Mouse (Mus musculus) stomach, postnatal 0 days (tissue): ENCODE results near the gene Abcb1a. TPM values are rescaled to one million over a fixed set of nuclear protein-coding genes. Genes with fewer than 3 reads are reported as not detected.
A peak's percentile ranks its signal among the peaks of the same experiment; 100 is the strongest.

Experiments
- ATAC-seq: fragments of 200-750 bp; cut with Nextera tagmentation; 2 replicates; pipeline ENCODE4 v1.8.0; 2017; ENCODE audit not compliant: low FRiP score, low TSS enrichment
- DNase-seq: peaks from one replicate; pipeline ENCODE4 v3.0.0-alpha.2; 2016; ENCODE audit warnings: low spot score
- H3K27ac ChIP-seq: fragments of 300-500 bp; sonication (generic); replicated peaks from 2 replicates; pipeline ENCODE4 v1.5.1; 2014; ENCODE audit warnings: mild to moderate bottlenecking, control low read depth
- H3K27me3 ChIP-seq: fragments of 300-500 bp; sonication (generic); 2 replicates; pipeline ENCODE4 v1.6.1; 2014; ENCODE audit warnings: low read length; ENCODE audit not compliant: control insufficient read depth, insufficient read depth
- H3K36me3 ChIP-seq: fragments of 300-500 bp; sonication (generic); 2 replicates; pipeline ENCODE4 v1.6.1; 2014; ENCODE audit warnings: low read length, mixed read lengths; ENCODE audit not compliant: control insufficient read depth, insufficient read depth
- H3K4me1 ChIP-seq: fragments of 300-500 bp; sonication (generic); replicated peaks from 2 replicates; pipeline ENCODE4 v1.6.1; 2014; ENCODE audit warnings: antibody characterized with exemption; ENCODE audit not compliant: control insufficient read depth, insufficient read depth
- H3K4me2 ChIP-seq: fragments of 300-500 bp; sonication (generic); replicated peaks from 2 replicates; pipeline ENCODE4 v1.6.1; 2014; ENCODE audit warnings: low read depth, mild to moderate bottlenecking, control low read depth, moderate library complexity
- H3K4me3 ChIP-seq: fragments of 300-500 bp; sonication (generic); 2 replicates; pipeline ENCODE4 v1.5.1; 2014; ENCODE audit warnings: low read depth, low read length, control low read depth
- H3K9ac ChIP-seq: fragments of 300-500 bp; sonication (generic); 2 replicates; pipeline ENCODE4 v1.6.1; 2014; ENCODE audit warnings: mild to moderate bottlenecking, low read length, control low read depth, mixed read lengths
- H3K9me3 ChIP-seq: fragments of 300-500 bp; sonication (generic); 2 replicates; pipeline ENCODE4 v1.6.1; 2016; ENCODE audit warnings: low read length; ENCODE audit not compliant: control insufficient read depth
- CTCF ChIP-seq: IDR thresholded peaks from 2 replicates; pipeline ENCODE4 v1.5.1; 2016; ENCODE audit warnings: antibody characterized with exemption, low read depth, mild to moderate bottlenecking, moderate library complexity
- EP300 ChIP-seq: optimal IDR thresholded peaks from 2 replicates; pipeline ENCODE3; 2016; ENCODE audit warnings: antibody characterized with exemption
- WGBS: fragments of 180-500 bp; shearing (Covaris S2); extraction: QIAGEN DNeasy Blood & Tissue Kit; methylation state at CpG from one replicate; pipeline ENCODE4 v1.1.7; 2014; 5-methylcytosine and 5-hydroxymethylcytosine counted together
- polyA plus RNA-seq: library from polyadenylated mRNA; unstranded; fragments of >200 nt; fragmentation: Nextera tagmentation; extraction: Ambion mirVana; gene quantifications from 2 replicates; pipeline ENCODE4 v1.2.1, GENCODE M21; 2015

Gene Abcb1a
- 0.85 and 1.8 TPM in 2 replicates for polyA plus RNA-seq

GRCm38 (mm10) chr5:8659911-8660737 is at the start of gene Abcb1a:
Gene Abcb1a, plus strand, starts transcription at chr5:8660077.
- H3K4me2 ChIP-seq: peak within 1 kb of the TSS; percentile 76
- no peaks in the 10 kb centered on the region for H3K27me3 ChIP-seq
- H3K4me1 ChIP-seq: no peaks in the 10 kb centered on the region; the same call in 1 of the 2 replicates
- peak within 1 kb of the TSS; percentile 45 for H3K4me3 ChIP-seq
- 3% methylated on average over 37 of the region's 37 CpGs for WGBS
- peak; percentile 39 for DNase-seq
- peak; percentile 68 for ATAC-seq
- TF ChIP-seq CTCF (no peak), EP300 (no peak)
- no peak within 1 kb of the TSS for H3K27ac ChIP-seq
- no peaks in the 10 kb centered on the region for H3K9me3 ChIP-seq
- no peaks in the 10 kb centered on the region for H3K36me3 ChIP-seq
- H3K9ac ChIP-seq: peak within 1 kb of the TSS; percentile 58

GRCm38 (mm10) chr5:8622071-8622595 is 37.7 kb upstream of the Abcb1a start:
- 1% methylated on average over 25 of the region's 49 CpGs for WGBS
- H3K4me1 ChIP-seq: no peaks in the 10 kb centered on the region
- DNase-seq (peak; percentile 54), ATAC-seq (peak; percentile 71)
- no peaks in the 10 kb centered on the region for H3K27me3 ChIP-seq
- no peaks in the 10 kb centered on the region for H3K36me3 ChIP-seq
- H3K4me2 ChIP-seq: peak overlapping the region; percentile 100
- peak overlapping the region; percentile 61 for H3K9ac ChIP-seq
- 0 out of 2 replicates have a peak overlapping the region, but pooled peaks have one; percentile 24 for H3K27ac ChIP-seq
- H3K4me3 ChIP-seq: peak overlapping the region; percentile 77
- TF ChIP-seq CTCF: no peak
- no peak for TF ChIP-seq EP300
- no peaks in the 10 kb centered on the region for H3K9me3 ChIP-seq

GRCm38 (mm10) chr5:8622596-8623231 is 37.2 kb upstream of the Abcb1a start, which contains the start of gene Rundc3b:
Gene Rundc3b, minus strand, starts transcription at chr5:8622952.
- DNase-seq (peak; percentile 90), ATAC-seq (peak; percentile 99)
- H3K27me3 ChIP-seq: no peaks in the 10 kb centered on the region
- H3K4me2 ChIP-seq: peak within 1 kb of the TSS; percentile 100
- TF ChIP-seq CTCF: 0 out of 2 replicates have a peak, but pooled peaks have one; percentile 11
- no peak for TF ChIP-seq EP300
- no peaks in the 10 kb centered on the region for H3K4me1 ChIP-seq
- H3K27ac ChIP-seq: 0 out of 2 replicates have a peak within 1 kb of the TSS, but pooled peaks have one; percentile 24
- WGBS: under 1% methylated on average over 58 of the region's 74 CpGs
- peak within 1 kb of the TSS; percentile 61 for H3K9ac ChIP-seq
- no peaks in the 10 kb centered on the region for H3K9me3 ChIP-seq
- no peaks in the 10 kb centered on the region for H3K36me3 ChIP-seq
- peak within 1 kb of the TSS; percentile 77 for H3K4me3 ChIP-seq

- Histone ChIP-seq H3K9me3 (no peaks in the 10 kb centered on the region), H3K36me3 (no peaks in the 10 kb centered on the region), H3K4me1 (no peaks in the 10 kb centered on the region), H3K27ac (no peak overlapping the region), H3K27me3 (no peaks in the 10 kb centered on the region), H3K4me3 (no peak overlapping the region), H3K9ac (no peak overlapping the region), H3K4me2 (no peak overlapping the region)
- no peak for DNase-seq
- ATAC-seq: no peak
- no peak for TF ChIP-seq CTCF
- TF ChIP-seq EP300: no peak
- WGBS: 76% methylated on average over 3 of the region's 3 CpGs
Observed at GRCm38 (mm10) chr5:8632901-8633300, 27.0 kb upstream of the Abcb1a start.

GRCm38 (mm10) chr5:8634489-8634975 is 25.3 kb upstream of the Abcb1a start:
- no peaks in the 10 kb centered on the region for H3K27me3 ChIP-seq
- H3K4me3 ChIP-seq: no peak overlapping the region
- H3K9me3 ChIP-seq: no peaks in the 10 kb centered on the region
- no peak for DNase-seq
- no peaks in the 10 kb centered on the region for H3K36me3 ChIP-seq
- no peak for TF ChIP-seq EP300
- no peak for TF ChIP-seq CTCF
- no peak for ATAC-seq
- H3K4me1 ChIP-seq: no peaks in the 10 kb centered on the region
- no peak overlapping the region for H3K27ac ChIP-seq
- H3K9ac ChIP-seq: no peak overlapping the region
- H3K4me2 ChIP-seq: no peak overlapping the region
